Mouse (Mus musculus) G1E (cell line): Measurements from ENCODE around the gene Specc1.

Source experiments
- CTCF ChIP-seq: IDR thresholded peaks from 2 replicates; pipeline ENCODE4 v1.5.1; 2012; ENCODE audit warnings: low read depth, low read length, inconsistent platforms, mixed read lengths
- GATA1 ChIP-seq: IDR thresholded peaks from 2 replicates; pipeline ENCODE4 v1.6.1; 2012; ENCODE audit warnings: borderline replicate concordance, low read length, inconsistent platforms, mixed read lengths
- GATA2 ChIP-seq: IDR thresholded peaks from 2 replicates; pipeline ENCODE4 v1.6.1; 2012; ENCODE audit warnings: low read depth, low read length, inconsistent platforms, borderline replicate concordance
- POLR2AphosphoS5 ChIP-seq: IDR thresholded peaks from 2 replicates; pipeline ENCODE4 v1.6.1; 2012; ENCODE audit warnings: low read depth, low read length, inconsistent platforms; ENCODE audit not compliant: insufficient replicate concordance
- TAL1 ChIP-seq: conservative IDR thresholded peaks from 2 replicates; pipeline ENCODE4 v1.6.1; 2012; ENCODE audit warnings: low read depth, low read length, inconsistent platforms, mixed read lengths

GRCm38 (mm10) chr11:61944417-61944816 lies 12.1 kb upstream of the Specc1 start:
- TF ChIP-seq GATA2 (no peak), POLR2AphosphoS5 (no peak), CTCF (no peak), TAL1 (no peak), GATA1 (no peak)
